In the genomic region with DNA sequence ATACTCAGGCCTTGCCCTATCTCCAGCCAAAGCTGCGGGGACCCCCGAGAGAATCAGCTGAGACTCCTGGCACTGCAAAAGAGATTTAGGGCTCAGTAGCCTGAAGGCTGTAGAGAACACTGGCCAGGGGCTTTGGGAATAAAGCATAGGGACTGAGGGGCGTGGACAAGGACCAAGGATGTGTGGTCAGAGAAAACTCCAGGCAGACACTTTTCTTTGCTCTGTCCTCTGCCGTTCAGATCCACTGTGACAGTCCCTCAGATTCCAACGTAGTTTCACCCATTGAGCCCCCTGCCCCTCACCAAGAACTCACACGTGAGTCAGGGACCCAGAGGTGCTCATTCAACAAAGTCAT, we compare ENCODE assay signal across 8 mouse cellular contexts. TPM values are rescaled to one million over a fixed set of nuclear protein-coding genes. Genes with fewer than 3 reads are reported as not detected.
DNase-seq lines count a peak whose midpoint lies in the region; ATAC-seq and TF ChIP-seq lines count a peak whose summit lies in the region.

No protein-coding gene starts in this region.

- DNase-seq in left cerebral cortex, adult 2 months (ENCODE audit: extremely low spot score in 1 of 2, low spot score in 2 of 2) = no peak
- no peak for DNase-seq in left cerebral cortex, adult 8-10 months (ENCODE audit: low spot score in 2 of 2)
- no peak for DNase-seq in embryonic facial prominence, embryonic 14.5 days (ENCODE audit: low spot score)
- DNase-seq in adrenal gland, adult (ENCODE audit: inconsistent age in 2 of 2, low spot score in 1 of 2) = no peak
- DNase-seq in gastrocnemius, postnatal 25 days = no peak

- H3K4me3 ChIP-seq in left cerebral cortex, adult 2 months = peak overlapping the region; percentile 56
- H3K4me3 ChIP-seq in embryonic facial prominence, embryonic 14.5 days (ENCODE audit: low read depth, low read length) = peak overlapping the region; percentile 91
- peak overlapping the region; percentile 95 for H3K4me3 ChIP-seq in intestine, embryonic 15.5 days (replicated peaks)
- H3K4me3 ChIP-seq in neural tube, embryonic 12.5 days = peak overlapping the region; percentile 97

- 9% methylated on average over 6 of the region's 6 CpGs for WGBS in embryonic facial prominence, embryonic 14.5 days
- WGBS in intestine, embryonic 15.5 days = 5% methylated on average over 6 of the region's 6 CpGs
- WGBS in neural tube, embryonic 12.5 days = 3% methylated on average over 6 of the region's 6 CpGs

- H3K9me3 ChIP-seq in embryonic facial prominence, embryonic 14.5 days (ENCODE audit: control insufficient read depth, low read length) = no peaks in the 10 kb centered on the region
- H3K9me3 ChIP-seq in intestine, embryonic 15.5 days = no peaks in the 10 kb centered on the region
- H3K9me3 ChIP-seq in neural tube, embryonic 12.5 days = no peaks in the 10 kb centered on the region

- TF ChIP-seq CTCF in left cerebral cortex, adult 2 months (IDR thresholded peaks at IDR 0.05) = no peak

- H3K27me3 ChIP-seq in embryonic facial prominence, embryonic 14.5 days (replicated peaks; ENCODE audit: control insufficient read depth, insufficient read depth, low read length) = no peaks in the 10 kb centered on the region
- H3K27me3 ChIP-seq in intestine, embryonic 15.5 days (replicated peaks) = no peaks in the 10 kb centered on the region
- H3K27me3 ChIP-seq in neural tube, embryonic 12.5 days (replicated peaks) = no peaks in the 10 kb centered on the region

- peaks cover 36% of the 10 kb centered on the region for H3K4me1 ChIP-seq in embryonic facial prominence, embryonic 14.5 days (ENCODE audit: control insufficient read depth, insufficient read depth, low read length)
- peaks cover 43% of the 10 kb centered on the region for H3K4me1 ChIP-seq in intestine, embryonic 15.5 days (replicated peaks)
- peaks cover 45% of the 10 kb centered on the region for H3K4me1 ChIP-seq in neural tube, embryonic 12.5 days

- intact Hi-C loops in left cerebral cortex, adult 2 months (cut with DNase I) = loop anchor here (2.0 kb wide), 1 partner anchor 63 kb away; a partner anchor contains a TSS

- peaks cover 15% of the 10 kb centered on the region for H3K36me3 ChIP-seq in embryonic facial prominence, embryonic 14.5 days (ENCODE audit: control insufficient read depth, insufficient read depth, low read length)
- H3K36me3 ChIP-seq in intestine, embryonic 15.5 days = 0 out of 2 replicates have a peak, but pooled peaks cover 12% of the 10 kb centered on the region
- peaks cover 17% of the 10 kb centered on the region for H3K36me3 ChIP-seq in neural tube, embryonic 12.5 days

- peak overlapping the region; percentile 99 for H3K9ac ChIP-seq in embryonic facial prominence, embryonic 14.5 days (ENCODE audit: low read depth, low read length)
- H3K9ac ChIP-seq in intestine, embryonic 15.5 days = peak overlapping the region; percentile 96
- peak overlapping the region; percentile 99 for H3K9ac ChIP-seq in neural tube, embryonic 12.5 days

- H3K27ac ChIP-seq in left cerebral cortex, adult 2 months = peak overlapping the region; percentile 97
- peak overlapping the region; percentile 96 for H3K27ac ChIP-seq in embryonic facial prominence, embryonic 14.5 days (replicated peaks; ENCODE audit: low read depth, low read length)
- peak overlapping the region; percentile 93 for H3K27ac ChIP-seq in intestine, embryonic 15.5 days
- H3K27ac ChIP-seq in neural tube, embryonic 12.5 days = peak overlapping the region; percentile 97

- peak overlapping the region; percentile 68 for H3K4me2 ChIP-seq in embryonic facial prominence, embryonic 14.5 days (ENCODE audit: low read depth, low read length)
- peak overlapping the region; percentile 68 for H3K4me2 ChIP-seq in intestine, embryonic 15.5 days (replicated peaks)
- H3K4me2 ChIP-seq in neural tube, embryonic 12.5 days (replicated peaks) = peak overlapping the region; percentile 81

- ATAC-seq in embryonic facial prominence, embryonic 14.5 days (ENCODE audit: low read depth) = no peak; the same call in 1 of the 2 replicates
- ATAC-seq in intestine, embryonic 15.5 days = peak; percentile 29
- ATAC-seq in neural tube, embryonic 12.5 days (ENCODE audit: low FRiP score, low read depth) = peak; percentile 11; the same call in 1 of the 2 replicates
- no peak for ATAC-seq in inflammation-experienced regulatory T-cells, adult 6 months

RNA-seq across cellular contexts. Expression of a gene that starts 13.1 kb away (rescaled TPM):
- 100 to 1,000 TPM; 153 to 159 TPM for total RNA-seq in left cerebral cortex, adult 2 months (2021)
- 100 to 1,000 TPM; 146 to 162 (median 152) TPM for total RNA-seq in left cerebral cortex, adult 8-10 months (2022)
- 75.3 and 76.3 TPM in 2 replicates for polyA plus RNA-seq in embryonic facial prominence, embryonic 14.5 days (2014; fragmentation: Nextera tagmentation; extraction: Ambion mirVana)
- 59.1 and 61.8 TPM in 2 replicates for polyA plus RNA-seq in intestine, embryonic 15.5 days (2015; fragmentation: Nextera tagmentation; extraction: Ambion mirVana)
- 303 and 308 TPM in 2 replicates for polyA plus RNA-seq in neural tube, embryonic 12.5 days (2016; fragmentation: Nextera tagmentation; extraction: Ambion mirVana)
- polyA plus RNA-seq in inflammation-experienced regulatory T-cells, adult 6 months (2017; shearing (Covaris generic)) = 1 to 10 TPM; 4.2 to 6.5 (median 4.4) TPM
- total RNA-seq in gastrocnemius, postnatal 25 days (2021) = 10 to 100 TPM; 43.1 to 43.9 TPM

RNA-seq across cellular contexts. Expression of a gene that starts 38.9 kb away (rescaled TPM):
- total RNA-seq in left cerebral cortex, adult 2 months (2021) = 10 to 100 TPM; 73.7 to 82.2 TPM
- total RNA-seq in left cerebral cortex, adult 8-10 months (2022) = 10 to 100 TPM; 69.7 to 89.8 (median 75.6) TPM
- 73.0 and 77.6 TPM in 2 replicates for polyA plus RNA-seq in embryonic facial prominence, embryonic 14.5 days (2014; fragmentation: Nextera tagmentation; extraction: Ambion mirVana)
- polyA plus RNA-seq in intestine, embryonic 15.5 days (2015; fragmentation: Nextera tagmentation; extraction: Ambion mirVana) = 49.4 and 51.0 TPM in 2 replicates
- 44.3 and 50.4 TPM in 2 replicates for polyA plus RNA-seq in neural tube, embryonic 12.5 days (2016; fragmentation: Nextera tagmentation; extraction: Ambion mirVana)
- polyA plus RNA-seq in inflammation-experienced regulatory T-cells, adult 6 months (2017; shearing (Covaris generic)) = 10 to 100 TPM in 1 of 3 experiments, 1 to 10 TPM in 2; 8.2 to 12.8 (median 9.2) TPM
- 10 to 100 TPM; 28.4 to 30.4 TPM for total RNA-seq in gastrocnemius, postnatal 25 days (2021)

Comparison
In these comparisons a context has a peak if more than half of its experiments do, and no peak if none do; other contexts are left out.
1. ATAC-seq: peak in intestine, embryonic 15.5 days (single experiment) and neural tube, embryonic 12.5 days (single experiment); none in embryonic facial prominence, embryonic 14.5 days (single experiment) and inflammation-experienced regulatory T-cells, adult 6 months (single experiment).
2. Peak in every context shown above with its lines, with median percentiles within 50 percentile points of each other: H3K27ac ChIP-seq, H3K4me3 ChIP-seq, H3K4me2 ChIP-seq and H3K9ac ChIP-seq.